ENCODE assay signal across 10 mouse cellular contexts in genomic region chr3:123313920-123314614, GRCm38 (mm10). TPM values are rescaled to one million over a fixed set of nuclear protein-coding genes. Genes with fewer than 3 reads are reported as not detected.
DNase-seq lines count a peak whose midpoint lies in the region; ATAC-seq and TF ChIP-seq lines count a peak whose summit lies in the region.
"Had no signal": no experiment of that assay in that cellular context is flagged by ENCODE, and none has a peak within 500 bp of the region (broad histone marks: within the 10 kb centered on the region; RNA-seq: fewer than 3 reads in every experiment).

No protein-coding gene starts in this region.

- 23% methylated on average over 12 of the region's 12 CpGs for WGBS in midbrain, postnatal 0 days
- 25% methylated on average over 12 of the region's 12 CpGs for WGBS in midbrain, embryonic 15.5 days
- 31% methylated on average over 12 of the region's 12 CpGs for WGBS in stomach, embryonic 16.5 days

- peak overlapping the region; percentile 34 for H3K4me3 ChIP-seq in gastrocnemius, adult 2 months
- H3K4me3 ChIP-seq in midbrain, postnatal 0 days (ENCODE audit: low read depth, low read length): no peak overlapping the region
- no peak overlapping the region for H3K4me3 ChIP-seq in midbrain, embryonic 15.5 days
- H3K4me3 ChIP-seq in embryonic fibroblast, embryonic 13.5 days (ENCODE audit: insufficient read depth, low read length): no peak overlapping the region
- H3K4me3 ChIP-seq in stomach, embryonic 16.5 days (replicated peaks; ENCODE audit: low read length): no peak overlapping the region
- H3K4me3 ChIP-seq: liver, embryonic 15.5 days; midbrain, embryonic 10.5 days had no signal

- no peak overlapping the region for H3K4me2 ChIP-seq in midbrain, postnatal 0 days (ENCODE audit: low read depth, low read length, poor library complexity, severe bottlenecking)
- H3K4me2 ChIP-seq in midbrain, embryonic 15.5 days: no peak overlapping the region
- H3K4me2 ChIP-seq in stomach, embryonic 16.5 days (ENCODE audit: low read depth, low read length): no peak overlapping the region
- H3K4me2 ChIP-seq: liver, embryonic 15.5 days had no signal

- no peak for TF ChIP-seq POLR2A in embryonic fibroblast, embryonic 13.5 days (IDR thresholded peaks at IDR 0.05; ENCODE audit: low read depth, low read length)

- intact Hi-C loops in gastrocnemius, adult 2 months (cut with DNase I): no loop called here
- intact Hi-C loops in gastrocnemius, postnatal 36 days (cut with DNase I): no loop called here

- no peak overlapping the region for H3K9ac ChIP-seq in midbrain, postnatal 0 days (replicated peaks; ENCODE audit: low read length, poor library complexity, severe bottlenecking)
- H3K9ac ChIP-seq in midbrain, embryonic 15.5 days: no peak overlapping the region
- no peak overlapping the region for H3K9ac ChIP-seq in stomach, embryonic 16.5 days (ENCODE audit: low read length)
- H3K9ac ChIP-seq: liver, embryonic 15.5 days had no signal

- TF ChIP-seq CTCF in gastrocnemius, adult 2 months (IDR thresholded peaks at IDR 0.05): peak; percentile 40; the same call in 1 of the 2 replicates
- TF ChIP-seq CTCF in midbrain, postnatal 0 days (IDR thresholded peaks at IDR 0.05): peak; percentile 22; the same call in 1 of the 2 replicates
- TF ChIP-seq CTCF in embryonic fibroblast, embryonic 13.5 days (IDR thresholded peaks at IDR 0.05; ENCODE audit: borderline replicate concordance, insufficient read depth, low read length): no peak

- no peaks in the 10 kb centered on the region for H3K4me1 ChIP-seq in midbrain, postnatal 0 days (ENCODE audit: insufficient read depth, low read length)
- no peaks in the 10 kb centered on the region for H3K4me1 ChIP-seq in midbrain, embryonic 15.5 days
- peaks cover 3% of the 10 kb centered on the region; the same call in 1 of the 2 replicates for H3K4me1 ChIP-seq in embryonic fibroblast, embryonic 13.5 days (ENCODE audit: control insufficient read depth, insufficient read depth, low read length)
- peaks cover 11% of the 10 kb centered on the region for H3K4me1 ChIP-seq in stomach, embryonic 16.5 days (ENCODE audit: control insufficient read depth, insufficient read depth, low read length)
- H3K4me1 ChIP-seq: liver, embryonic 15.5 days had no signal

- H3K27ac ChIP-seq in gastrocnemius, adult 2 months: peak overlapping the region; percentile 41; the same call in 1 of the 2 replicates
- no peak overlapping the region for H3K27ac ChIP-seq in midbrain, postnatal 0 days (ENCODE audit: low read depth, low read length)
- no peak overlapping the region for H3K27ac ChIP-seq in midbrain, embryonic 15.5 days
- H3K27ac ChIP-seq in embryonic fibroblast, embryonic 13.5 days (ENCODE audit: insufficient read depth, low read length): peak overlapping the region; percentile 59
- peak overlapping the region; percentile 60 for H3K27ac ChIP-seq in stomach, embryonic 16.5 days (ENCODE audit: low read length)
- H3K27ac ChIP-seq: liver, embryonic 15.5 days; midbrain, embryonic 10.5 days had no signal

- no peaks in the 10 kb centered on the region for H3K36me3 ChIP-seq in midbrain, postnatal 0 days (ENCODE audit: insufficient read depth, low read length)
- H3K36me3 ChIP-seq in midbrain, embryonic 15.5 days (replicated peaks): no peaks in the 10 kb centered on the region
- no peaks in the 10 kb centered on the region for H3K36me3 ChIP-seq in stomach, embryonic 16.5 days (ENCODE audit: control insufficient read depth, insufficient read depth, low read length)
- H3K36me3 ChIP-seq: liver, embryonic 15.5 days; midbrain, embryonic 10.5 days had no signal

- no peak for ATAC-seq in midbrain, postnatal 0 days (ENCODE audit: low FRiP score)
- ATAC-seq in midbrain, embryonic 15.5 days (replicated peaks): no peak
- ATAC-seq in stomach, embryonic 16.5 days (ENCODE audit: insufficient read depth, low FRiP score): no peak
- no peak for ATAC-seq in megakaryocyte, adult 5-6 weeks (ENCODE audit: poor library complexity, severe bottlenecking)

- no peaks in the 10 kb centered on the region for H3K9me3 ChIP-seq in midbrain, postnatal 0 days (ENCODE audit: low read length)
- no peaks in the 10 kb centered on the region for H3K9me3 ChIP-seq in midbrain, embryonic 15.5 days
- no peaks in the 10 kb centered on the region for H3K9me3 ChIP-seq in stomach, embryonic 16.5 days (replicated peaks; ENCODE audit: control insufficient read depth, low read length)
- H3K9me3 ChIP-seq: liver, embryonic 15.5 days; midbrain, embryonic 10.5 days had no signal

- no peak for DNase-seq in gastrocnemius, adult 2 months
- no peak for DNase-seq in gastrocnemius, postnatal 36 days
- DNase-seq in midbrain, postnatal 0 days (ENCODE audit: low spot score): no peak
- DNase-seq in cerebellum, adult 11-12 months: no peak

- H3K27me3 ChIP-seq in midbrain, postnatal 0 days (ENCODE audit: insufficient read depth, low read length): no peaks in the 10 kb centered on the region
- no peaks in the 10 kb centered on the region for H3K27me3 ChIP-seq in midbrain, embryonic 15.5 days (replicated peaks)
- H3K27me3 ChIP-seq in stomach, embryonic 16.5 days (ENCODE audit: control insufficient read depth, insufficient read depth, low read length): no peaks in the 10 kb centered on the region
- H3K27me3 ChIP-seq: liver, embryonic 15.5 days had no signal

RNA-seq across cellular contexts. Expression of gene Sec24d, which starts 46.8 kb away (rescaled TPM):
- total RNA-seq in gastrocnemius, adult 2 months (2021): 1 to 10 TPM; 5.2 to 9.8 TPM
- total RNA-seq in gastrocnemius, postnatal 36 days (2021): 1 to 10 TPM; 8.2 to 8.4 TPM
- 22.4 and 24.6 TPM in 2 replicates for total RNA-seq in midbrain, postnatal 0 days (2014; rRNA removed)
- polyA plus RNA-seq in midbrain, postnatal 0 days (2015; fragmentation: Nextera tagmentation; extraction: Ambion mirVana): 10.9 and 11.2 TPM in 2 replicates
- 12.0 and 12.9 TPM in 2 replicates for polyA plus RNA-seq in midbrain, embryonic 15.5 days (2015; fragmentation: Nextera tagmentation; extraction: Ambion mirVana)
- polyA plus RNA-seq in embryonic fibroblast, embryonic 13.5 days (2011; ENCODE audit: insufficient read length, low read depth, missing spikeins): 156 and 157 TPM in 2 replicates
- polyA plus RNA-seq in stomach, embryonic 16.5 days (2015; fragmentation: Nextera tagmentation; extraction: Ambion mirVana): 110 and 114 TPM in 2 replicates
- 31.3 and 33.9 TPM in 2 replicates for total RNA-seq in megakaryocyte, adult 5-6 weeks (2015)
- total RNA-seq in megakaryocyte, adult 5-6 weeks (2017): 25.0 and 30.4 TPM in 2 replicates

Comparison
In these comparisons a context has a peak if more than half of its experiments do, and no peak if none do; other contexts are left out.
1. H3K27ac ChIP-seq: peak in gastrocnemius, adult 2 months (single experiment), embryonic fibroblast, embryonic 13.5 days (single experiment) and stomach, embryonic 16.5 days (single experiment); none in midbrain, postnatal 0 days (single experiment) and midbrain, embryonic 15.5 days (single experiment).